Mouse (Mus musculus) inflammation-experienced regulatory T-cells (primary cell): ENCODE data around the gene Flcn. TPM values are rescaled to one million over a fixed set of nuclear protein-coding genes. Genes with fewer than 3 reads are reported as not detected.

Experiments used
- polyA plus RNA-seq, 2 experiments: library from polyadenylated mRNA; unstranded; fragments of 100-300 nt; shearing (Covaris generic); gene quantifications; one replicate each; pipeline ENCODE4 v1.2.1; 2017

Flcn gene
- polyA plus RNA-seq: 10 to 100 TPM; 56.5 to 59.7 TPM

GRCm38 (mm10) chr11:59809670-59810474 is at the start of gene Flcn:
Flcn (minus strand) TSS chr11:59810016.

GRCm38 (mm10) chr11:59839459-59840126 is 29.8 kb upstream of the Flcn start, which contains the start of gene Cops3:
Cops3 (minus strand) TSS chr11:59839838.

GRCm38 (mm10) chr11:59839008-59839458 is 29.2 kb upstream of the Flcn start, which contains the start of gene Nt5m:
Nt5m (plus strand) TSS chr11:59839447.

GRCm38 (mm10) chr11:59787199-59787781 is 22.5 kb downstream of the Flcn start, which contains the start of gene Pld6:
Pld6 (minus strand) TSS chr11:59787645.

Other genes starting within 250 kb of the Flcn start
- gene Olfr222, start 233.8 kb downstream of the Flcn start, polyA plus RNA-seq: not detected
- gene Olfr223, start 216.7 kb downstream of the Flcn start, polyA plus RNA-seq: not detected
- gene Mprip, start 148.7 kb downstream of the Flcn start, polyA plus RNA-seq: 10 to 100 TPM; 52.3 to 72.0 TPM
- gene Pld6, start 22.4 kb downstream of the Flcn start, polyA plus RNA-seq: not detected
- gene Nt5m, start 29.4 kb upstream of the Flcn start, polyA plus RNA-seq: 10 to 100 TPM; 13.8 to 19.0 TPM
- 10 to 100 TPM; 89.8 to 96.0 TPM for gene Cops3, start 29.8 kb upstream of the Flcn start, polyA plus RNA-seq
- 10 to 100 TPM; 15.7 to 18.2 TPM for gene Med9, start 138.2 kb upstream of the Flcn start, polyA plus RNA-seq
- 1 to 10 TPM in 1 of 2 experiments, not detected in 1; 1.1 TPM for gene Rasd1, start 154.9 kb upstream of the Flcn start, polyA plus RNA-seq
- 1 to 10 TPM in 1 of 2 experiments, under 1 TPM in 1; 0.60 to 3.1 TPM for gene Pemt, start 236.5 kb upstream of the Flcn start, polyA plus RNA-seq